Mouse (Mus musculus) frontal cortex, adult (tissue): ENCODE data around the gene Mrps27.
A peak's percentile ranks its signal among the peaks of the same experiment; 100 is the strongest.

Experiments
- ATAC-seq: cut with Nextera tagmentation; 2 replicates; pipeline ENCODE4 v1.9.2; 2017; ENCODE audit warnings: mild to moderate bottlenecking, moderate library complexity, mixed read lengths; ENCODE audit not compliant: low TSS enrichment

Gene Mrps27

DNA sequence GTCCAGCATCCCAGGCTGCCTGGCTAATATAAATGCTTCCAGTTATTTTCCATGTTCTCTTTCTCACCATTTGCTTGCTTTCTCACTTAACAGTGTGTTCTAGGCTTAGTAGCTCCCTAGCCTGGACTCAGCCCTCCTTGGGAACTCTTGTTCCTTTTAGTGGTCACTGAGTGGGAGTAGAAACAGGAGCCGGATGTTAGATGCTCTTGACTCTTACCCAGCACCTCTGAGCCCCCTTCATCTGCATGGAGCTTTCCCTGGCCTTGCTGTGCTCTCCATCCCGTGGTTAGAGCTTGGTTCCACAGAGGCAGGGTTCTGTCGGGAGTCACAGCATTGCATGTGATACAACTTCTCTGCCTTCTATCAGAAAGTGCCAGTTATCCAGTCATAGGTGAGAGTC lies 7.0 kb downstream of the Mrps27 start:
- no peak for ATAC-seq

DNA sequence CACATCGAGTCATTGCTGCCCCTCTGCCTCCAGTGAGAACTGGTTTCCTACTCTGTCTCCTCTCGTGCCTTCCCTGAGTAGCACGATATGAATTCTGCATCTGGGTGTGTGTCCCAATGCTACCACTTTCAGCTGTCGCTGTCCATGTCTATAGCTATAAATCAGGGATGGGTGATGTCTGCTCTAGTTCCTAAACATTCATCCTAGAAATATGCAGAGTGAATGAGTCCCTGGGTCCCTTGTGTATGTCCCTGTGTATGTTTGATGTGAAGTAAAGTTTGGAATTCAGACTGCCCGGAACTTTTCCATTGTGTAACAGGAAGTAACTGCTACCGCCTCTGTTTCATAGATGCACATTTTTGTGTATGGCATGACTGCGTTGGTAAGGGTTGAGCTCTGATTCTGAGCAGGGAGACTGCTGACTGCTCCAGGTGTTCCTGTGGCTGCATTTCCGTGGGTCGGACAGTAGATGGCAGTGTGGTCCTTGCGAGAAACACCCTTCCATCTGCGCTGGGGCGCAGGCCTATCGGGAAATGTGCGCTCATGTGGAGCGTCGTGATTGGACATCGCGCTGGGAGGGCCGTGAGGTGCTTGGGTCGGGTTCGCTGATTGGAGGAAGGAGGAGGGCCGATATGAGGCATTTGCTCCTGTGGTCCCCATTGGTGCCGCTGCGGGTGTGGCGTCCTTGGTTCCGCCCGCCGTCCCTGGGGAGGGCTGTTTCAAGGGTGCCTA lies 8.3 kb downstream of the Mrps27 start:
- peak; percentile 100 for ATAC-seq

DNA sequence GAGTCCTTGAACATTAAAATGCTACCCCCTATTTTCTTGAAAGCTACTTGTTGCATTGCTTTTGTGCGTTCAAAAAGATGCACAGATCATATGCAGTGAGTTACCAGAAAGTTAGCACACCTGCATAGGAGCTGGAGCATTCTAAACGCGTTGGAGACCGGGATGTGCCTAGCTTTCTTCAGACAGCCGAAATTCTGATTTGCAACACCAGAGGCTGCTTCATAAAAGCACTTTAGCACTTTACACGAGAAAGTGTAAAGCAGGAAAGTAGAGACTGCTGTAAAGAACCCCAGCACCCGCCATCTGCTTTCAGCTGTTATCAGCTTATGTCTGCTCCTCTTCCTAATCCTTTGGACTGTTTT lies 8.9 kb downstream of the Mrps27 start:
- ATAC-seq, result peak; percentile 45

DNA sequence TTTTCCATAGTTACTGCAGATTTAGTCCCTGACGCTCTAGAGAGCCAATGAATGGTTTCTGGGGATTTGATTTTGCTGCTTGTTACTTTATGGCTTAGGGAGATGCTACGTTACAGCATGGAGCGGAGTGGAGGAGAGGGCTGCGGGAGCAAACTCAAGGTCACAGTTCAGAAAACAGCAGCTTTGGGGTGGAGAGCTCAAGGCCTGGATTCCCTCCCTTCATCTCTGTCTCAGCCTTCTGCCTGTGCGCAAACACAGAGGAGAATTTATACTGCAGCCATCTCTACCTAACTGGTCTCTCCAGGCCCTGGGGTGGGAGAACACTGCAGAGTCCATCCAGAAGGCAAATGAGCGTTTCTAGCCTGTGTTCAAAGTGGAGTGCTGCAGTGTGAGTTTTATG lies 10.5 kb downstream of the Mrps27 start:
- no peak for ATAC-seq

DNA sequence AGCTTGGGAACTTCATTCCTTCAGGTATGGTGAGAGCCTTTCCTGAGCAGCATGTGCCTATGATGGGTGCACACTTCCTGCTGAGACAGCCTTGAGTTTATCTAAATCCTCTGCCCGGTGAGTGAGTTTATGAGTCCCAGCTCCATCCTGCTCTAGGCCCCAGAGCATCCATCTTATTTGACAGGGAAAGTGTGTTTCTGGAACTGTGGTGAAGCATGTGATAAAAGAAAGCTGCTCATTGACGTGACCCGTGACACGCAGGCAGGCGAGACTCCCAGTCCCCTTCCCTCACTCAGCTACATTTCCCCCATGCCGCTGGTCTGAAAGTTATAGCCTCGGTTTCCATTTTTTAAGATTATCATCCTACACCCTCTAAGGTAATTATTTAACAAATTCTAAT lies 11.3 kb downstream of the Mrps27 start:
- no peak for ATAC-seq

DNA sequence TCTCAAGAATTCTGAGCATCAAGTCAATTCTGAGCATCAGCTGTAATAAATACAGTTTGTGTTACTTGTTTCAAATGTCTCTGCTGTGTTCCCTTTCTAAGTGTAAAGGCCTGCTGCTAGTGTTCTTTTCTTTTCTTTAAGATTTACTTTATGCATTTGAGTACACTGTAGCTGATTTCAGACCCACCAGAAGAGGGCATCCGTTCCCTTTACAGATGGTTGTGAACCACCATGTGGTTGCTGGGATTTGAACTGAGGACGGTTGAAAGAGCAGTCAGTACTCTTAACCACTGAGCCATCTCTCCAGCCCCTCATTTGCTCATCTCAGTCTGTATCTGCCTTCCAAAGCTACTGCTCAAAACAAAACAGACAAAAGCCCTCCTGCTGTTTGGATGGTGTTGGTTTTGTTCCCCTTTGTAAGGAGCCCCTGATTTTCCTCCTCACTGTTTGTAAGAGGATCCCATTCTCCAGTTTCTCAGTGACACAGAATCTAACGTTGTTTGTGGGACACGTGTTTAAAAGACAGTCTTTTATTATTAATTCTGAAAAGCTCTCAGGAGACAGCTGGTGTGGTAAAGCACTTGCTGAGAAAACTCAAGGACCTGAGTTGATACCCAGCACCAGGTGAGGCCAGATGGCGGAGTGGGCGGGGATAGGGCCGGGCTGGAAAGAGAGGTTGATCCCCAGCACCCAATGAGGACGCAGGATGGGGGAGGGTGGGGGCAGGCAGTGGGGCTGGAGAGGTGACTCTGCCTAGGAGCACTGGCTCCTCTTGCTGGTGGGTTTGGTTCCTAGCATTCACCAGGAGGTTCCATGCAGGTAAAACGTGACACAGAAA lies 12.1 kb downstream of the Mrps27 start:
- no peak for ATAC-seq

DNA sequence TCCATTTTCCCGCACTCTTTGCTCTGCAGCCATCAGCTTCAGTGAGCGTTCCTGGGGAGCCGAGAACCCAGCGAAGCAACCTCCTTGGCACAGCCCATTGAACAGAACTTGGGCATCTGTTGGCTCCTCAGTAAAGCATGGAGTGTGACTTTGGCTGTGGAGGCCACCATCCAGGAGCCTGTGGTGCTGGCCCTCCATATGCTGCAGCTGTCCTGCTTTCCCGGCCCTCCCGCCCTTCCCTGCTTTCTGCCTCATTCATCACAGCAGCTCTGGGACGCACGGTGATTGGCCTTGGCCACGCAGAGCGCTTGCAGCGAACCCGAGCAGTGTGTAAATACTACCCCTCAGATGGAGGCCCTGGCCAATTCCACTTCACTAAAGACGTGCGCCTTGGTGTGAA lies 14.3 kb downstream of the Mrps27 start:
- ATAC-seq, result no peak

DNA sequence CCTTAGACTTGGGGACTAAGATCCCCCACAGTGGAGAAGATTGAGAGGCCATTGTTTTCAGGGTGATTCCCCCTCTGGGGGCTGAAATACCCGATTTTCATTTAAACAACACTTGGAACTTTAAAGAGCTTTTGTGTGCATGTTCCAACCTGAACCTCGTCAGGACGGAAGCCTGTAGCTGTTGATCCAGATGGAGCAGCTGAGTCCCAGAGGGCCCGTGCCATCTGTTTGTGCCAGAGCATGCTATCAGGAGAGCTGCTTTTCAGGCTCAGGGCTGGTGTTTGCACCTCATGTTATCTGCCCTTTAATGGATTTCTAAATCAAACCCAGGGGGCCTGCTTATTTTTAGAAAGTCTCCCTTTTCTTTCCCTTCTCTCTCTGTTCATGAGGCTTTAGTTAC lies 19.3 kb downstream of the Mrps27 start:
- no peak for ATAC-seq

DNA sequence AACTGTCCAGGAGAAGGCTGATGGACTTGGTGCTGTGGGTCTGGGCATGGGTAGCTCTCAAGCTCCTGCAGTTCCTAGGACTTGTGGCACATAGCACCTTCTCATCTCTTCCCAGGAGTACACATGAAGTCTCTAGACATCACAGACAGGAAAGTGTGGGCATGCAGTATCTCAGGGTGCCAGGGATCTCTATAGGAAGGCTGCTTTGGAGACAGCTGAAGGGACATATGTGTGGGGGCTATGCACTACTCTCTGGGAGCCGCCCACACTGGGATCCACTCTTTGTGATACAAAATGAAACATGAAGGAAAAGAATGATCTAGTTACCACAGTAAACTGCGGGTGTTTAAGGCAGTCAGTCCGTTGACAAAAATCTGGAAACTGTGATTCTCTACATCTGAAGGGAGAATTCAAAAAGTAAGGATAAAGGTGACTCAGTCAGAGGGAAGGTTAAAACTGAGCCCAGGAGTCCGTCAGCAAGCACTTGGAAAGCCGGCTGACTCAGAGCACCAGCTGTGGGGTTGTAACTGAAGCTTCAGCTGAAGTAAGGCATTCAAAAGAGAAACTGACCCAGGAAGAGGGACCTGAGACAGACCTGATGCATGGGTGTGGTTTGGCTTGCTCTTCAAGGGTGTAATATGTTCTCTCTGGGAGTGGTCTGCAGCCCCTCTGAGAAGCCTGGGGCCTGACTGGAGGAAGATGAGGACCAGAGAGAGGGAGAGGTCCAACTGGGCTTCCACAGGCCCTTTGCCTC lies 22.0 kb downstream of the Mrps27 start:
- peak; percentile 94 for ATAC-seq

DNA sequence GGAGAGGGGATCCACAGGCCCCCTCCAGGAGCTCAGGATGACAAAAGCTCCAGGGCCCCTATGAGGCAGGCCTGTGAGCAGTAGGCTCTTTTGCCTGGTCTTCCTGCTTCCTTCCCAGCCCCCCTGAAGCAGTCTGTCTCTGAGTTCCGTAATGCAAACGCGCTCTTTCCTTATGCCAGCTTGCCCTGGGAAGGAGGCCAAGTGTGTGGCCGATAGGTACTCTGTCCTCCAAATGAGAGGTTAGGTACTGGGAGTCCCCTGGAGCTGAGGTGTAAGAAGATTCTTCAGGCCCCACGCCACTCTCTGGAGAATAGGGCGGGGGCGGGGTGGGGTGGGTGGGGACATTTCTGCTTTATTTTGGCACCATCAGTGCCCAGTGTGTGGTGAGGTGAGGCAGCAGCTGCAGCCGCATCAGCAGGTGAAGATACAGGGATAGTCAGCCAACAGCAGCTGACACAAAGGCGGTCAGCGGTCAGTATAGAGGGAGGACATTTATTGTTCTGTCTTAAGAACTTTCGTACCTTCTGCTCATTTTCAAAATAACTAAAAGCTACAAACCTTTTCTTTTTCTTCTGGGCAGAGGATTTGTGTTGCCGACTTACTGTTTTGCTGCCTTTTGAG lies 23.1 kb downstream of the Mrps27 start:
- 0 out of 2 replicates have a peak, but pooled peaks have one; percentile 3 for ATAC-seq

DNA sequence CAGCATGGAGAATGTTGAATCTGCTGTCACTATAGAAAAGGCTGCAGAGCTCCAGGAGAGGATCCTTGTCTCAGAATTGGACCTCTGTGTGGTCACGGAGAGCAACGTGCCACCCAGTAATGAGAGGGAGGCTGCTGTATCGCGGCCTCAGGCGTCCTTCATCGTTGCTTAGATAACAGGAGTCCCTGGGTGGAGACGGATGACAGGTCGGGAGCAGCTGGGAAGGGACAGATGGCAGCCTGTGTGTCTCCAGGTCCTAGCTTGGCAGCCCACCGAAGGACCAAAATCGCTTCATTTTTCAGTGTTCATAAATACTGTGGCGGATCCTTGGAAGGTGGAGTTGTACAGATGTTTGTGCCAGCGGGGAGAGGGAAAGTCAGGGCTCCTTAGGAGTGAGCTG lies 24.5 kb downstream of the Mrps27 start:
- no peak for ATAC-seq

DNA sequence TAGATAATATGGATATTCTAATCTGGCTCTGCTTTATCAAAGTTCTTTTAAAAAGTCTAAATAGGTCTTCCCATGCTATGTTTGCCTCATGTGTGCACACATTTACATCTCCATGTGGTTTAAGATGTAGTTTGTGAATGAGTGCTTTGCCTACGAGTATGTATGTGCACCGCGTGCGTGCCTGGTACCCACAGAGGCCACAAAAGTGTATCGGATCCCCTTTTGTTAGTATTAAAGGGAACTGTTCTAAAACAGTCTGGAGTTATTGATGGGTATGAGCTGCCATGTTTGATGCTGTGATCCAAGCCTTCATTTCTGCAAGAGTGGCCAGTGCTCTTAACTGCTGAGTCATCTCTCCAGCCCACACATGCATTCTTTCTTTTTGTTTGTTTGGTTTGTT lies 26.7 kb downstream of the Mrps27 start:
- ATAC-seq, result no peak

DNA sequence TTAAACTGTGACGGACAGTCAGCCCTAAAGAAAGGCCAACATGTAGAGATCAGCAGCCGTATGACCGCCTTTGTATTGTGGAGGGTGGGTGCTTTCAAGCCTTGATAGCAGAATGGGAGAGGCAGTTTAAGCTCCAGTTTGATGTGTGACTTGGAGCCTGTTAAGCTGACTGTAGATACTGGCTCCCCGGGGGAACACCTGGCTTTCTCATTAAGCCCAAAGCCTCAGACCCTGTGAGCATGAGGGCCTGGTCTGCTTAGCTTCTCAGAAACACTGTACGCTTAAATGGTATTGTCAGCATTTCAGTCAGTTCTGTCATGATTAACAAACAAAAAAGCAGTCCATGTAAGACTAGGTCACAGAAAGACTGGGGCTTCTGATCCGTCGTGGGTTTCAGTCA lies 29.1 kb downstream of the Mrps27 start:
- no peak for ATAC-seq

DNA sequence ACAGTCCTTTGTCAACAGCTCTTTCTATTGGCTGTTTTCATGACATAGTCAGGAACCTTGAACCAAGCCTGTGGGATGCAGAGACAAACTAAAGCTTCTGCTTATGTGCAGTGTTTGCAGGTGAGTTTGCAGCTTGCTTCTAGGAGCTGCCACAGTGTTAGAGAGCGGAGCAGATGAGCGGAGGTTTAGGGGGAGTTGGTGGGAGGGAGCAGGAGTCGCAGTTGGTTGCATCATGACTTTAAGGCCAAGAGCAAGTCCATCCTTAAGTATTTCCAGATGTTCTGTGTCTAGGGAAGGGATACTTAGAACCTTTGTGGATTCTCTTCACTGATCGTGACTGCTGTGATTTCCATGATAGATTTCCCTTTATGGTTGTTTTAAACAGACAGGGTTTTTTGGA lies 29.6 kb downstream of the Mrps27 start:
- no peak for ATAC-seq

DNA sequence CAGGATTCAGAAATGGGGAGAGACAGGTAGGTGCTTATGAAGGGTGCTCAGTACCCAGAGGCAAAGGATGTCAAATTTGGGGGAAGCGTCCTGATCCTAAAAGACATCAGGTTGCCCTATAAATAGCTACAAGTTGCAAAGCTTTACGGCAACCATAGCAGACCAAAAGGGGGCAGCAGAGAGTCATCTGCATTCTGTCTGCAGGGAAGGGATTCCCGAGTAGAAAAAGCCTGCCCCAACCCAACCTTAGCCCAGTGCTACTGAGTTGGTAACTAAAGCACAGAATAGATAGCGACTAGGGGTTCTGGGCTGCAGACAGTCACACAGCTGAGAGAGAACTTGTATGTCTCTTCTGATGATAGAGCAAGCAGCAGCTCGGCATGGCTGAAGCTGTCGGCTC lies 31.0 kb downstream of the Mrps27 start:
- ATAC-seq, result peak; percentile 91

DNA sequence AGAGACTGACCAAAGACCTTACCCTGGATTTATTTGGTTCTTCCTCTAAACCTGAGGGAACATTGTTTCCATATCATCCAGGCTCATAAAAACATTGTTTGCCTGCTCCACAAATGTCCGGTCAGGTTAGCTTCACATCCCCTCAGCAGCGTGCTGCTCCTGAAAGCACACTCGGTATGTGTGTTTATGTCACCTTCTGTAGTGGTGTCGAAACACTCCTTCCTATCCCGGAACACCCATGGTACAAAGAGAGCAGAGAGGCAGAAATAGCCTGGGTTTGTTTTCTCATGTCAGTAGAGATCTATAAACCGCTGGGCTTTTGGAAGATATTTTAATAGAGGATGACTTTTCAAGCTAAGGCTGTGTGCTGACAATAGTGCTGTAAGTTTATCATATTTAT lies 32.5 kb downstream of the Mrps27 start:
- no peak for ATAC-seq

DNA sequence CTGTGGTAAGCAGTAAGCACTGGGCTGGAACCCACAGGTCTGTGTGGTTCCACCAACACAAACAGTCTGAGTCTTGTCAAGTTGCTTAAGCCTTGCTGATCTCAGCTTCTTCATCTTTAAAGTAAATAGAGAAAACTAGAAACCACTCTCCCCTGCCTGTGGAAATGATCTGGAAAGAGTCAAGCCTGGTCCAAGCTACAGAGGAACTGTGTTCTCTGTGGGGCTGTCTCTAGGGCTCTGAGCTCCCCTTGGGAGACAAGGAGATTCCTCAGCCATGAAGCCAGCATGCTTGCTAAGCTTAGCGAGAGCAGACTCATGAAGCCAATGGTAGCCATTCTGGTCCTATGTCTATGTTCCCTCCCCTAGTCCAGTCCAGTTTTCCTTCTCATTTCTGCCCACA lies 33.6 kb downstream of the Mrps27 start:
- ATAC-seq, result no peak

DNA sequence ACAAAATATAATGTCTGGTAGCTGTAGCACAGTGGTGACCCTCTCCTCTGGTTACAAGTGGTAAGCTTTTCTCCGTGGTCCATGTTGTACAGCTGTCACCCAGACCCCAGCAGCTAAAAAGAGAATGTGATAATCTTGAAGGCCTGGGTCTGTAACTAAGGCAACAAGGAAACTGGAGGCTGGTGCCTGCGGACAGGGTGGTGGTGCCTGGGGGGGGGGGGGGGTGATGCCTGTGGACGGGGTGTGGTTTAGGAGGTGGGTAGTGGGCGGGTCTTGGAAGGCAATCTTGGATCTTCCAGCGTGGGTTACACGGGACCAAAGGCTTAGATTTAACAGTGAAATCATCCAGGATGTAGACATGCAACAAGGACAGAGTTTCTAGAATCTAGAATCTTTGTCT lies 37.8 kb downstream of the Mrps27 start:
- ATAC-seq, result no peak

DNA sequence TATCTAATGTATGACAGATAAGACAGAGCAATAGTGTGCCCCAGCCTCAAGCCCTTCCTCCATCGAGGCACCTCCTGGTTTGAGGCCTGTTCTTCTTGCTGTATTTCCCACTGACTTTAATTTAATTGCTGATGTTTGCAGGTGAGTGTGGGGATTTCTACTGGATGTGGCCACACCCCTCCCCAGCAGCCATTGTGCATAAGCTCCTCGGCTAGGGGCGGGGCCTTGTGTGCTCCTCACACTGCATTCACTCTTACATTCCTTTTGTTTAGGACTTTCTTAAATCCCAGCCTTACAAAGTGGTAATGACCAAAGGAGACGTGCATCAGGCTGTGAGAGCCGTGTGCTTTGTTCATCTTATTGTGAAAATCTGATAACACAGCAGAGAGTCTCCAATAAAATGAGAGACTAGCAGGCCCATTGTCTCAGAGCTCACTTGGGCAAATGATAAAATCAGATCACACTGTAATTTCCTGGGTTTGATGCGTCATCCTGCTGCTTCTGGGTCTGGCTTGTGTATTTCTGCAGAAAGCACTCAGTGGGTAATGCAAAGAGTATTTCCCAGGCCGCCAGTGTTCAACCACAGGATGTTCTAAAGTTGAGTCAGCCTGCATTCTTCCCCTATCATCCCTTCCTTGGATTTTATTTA lies 40.1 kb downstream of the Mrps27 start:
- ATAC-seq, result no peak

DNA sequence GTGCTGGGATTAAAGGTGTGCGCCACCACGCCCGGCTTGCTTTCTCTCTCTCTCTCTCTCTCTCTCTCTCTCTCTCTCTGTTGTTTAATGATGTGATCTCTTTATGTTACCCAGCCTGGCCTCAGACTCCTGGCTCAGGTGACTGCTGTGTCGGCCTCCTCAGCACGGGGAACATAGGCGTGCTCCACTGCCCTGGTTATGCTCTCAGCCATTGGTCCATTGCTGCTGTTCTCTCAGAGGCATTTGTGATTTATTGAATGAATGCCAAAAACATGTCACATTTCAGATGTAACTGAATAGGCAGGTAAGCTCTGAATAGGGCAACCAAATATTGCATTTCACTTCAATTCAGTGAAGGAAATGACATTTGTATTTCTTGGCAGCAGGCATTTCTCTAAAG lies 41.3 kb downstream of the Mrps27 start:
- no peak for ATAC-seq

DNA sequence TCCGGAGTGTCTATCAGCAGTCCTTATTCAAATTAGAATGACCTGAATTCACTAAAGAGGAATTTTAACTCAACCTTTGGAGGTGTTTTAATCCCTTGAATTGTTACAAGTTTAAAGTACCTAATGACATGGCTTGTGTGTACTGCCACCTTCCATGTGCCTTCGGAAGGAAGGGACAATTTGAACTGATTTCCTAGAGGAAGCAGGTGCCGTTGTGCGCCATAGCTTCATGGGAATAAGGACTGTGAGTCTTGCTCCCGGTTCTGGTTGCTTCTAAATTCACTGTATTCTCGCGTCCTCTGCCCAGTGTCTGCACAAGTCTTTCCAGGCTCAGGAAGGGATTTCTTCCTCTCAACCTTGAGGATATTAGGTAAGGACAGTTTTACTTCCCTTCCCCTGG lies 41.8 kb downstream of the Mrps27 start:
- ATAC-seq, result no peak
